Mouse (Mus musculus) left cerebral cortex, adult 11 months (tissue): Measurements from ENCODE around the gene Adora1.
"Not testable (repeated sequence)": the region's sequence is repeated elsewhere in the genome, so short reads cannot be mapped to it uniquely, and the experiment has no call there.

Experiments used
- DNase-seq: peaks from one replicate; pipeline ENCODE4 v3.0.0; 2022; ENCODE audit warnings: low spot score

The Adora1 gene

GRCm38 (mm10) chr1:134235391-134235921 is at the start of gene Adora1:
Gene Adora1, minus strand, starts transcription at chr1:134235431.
- no peak for DNase-seq

DNA sequence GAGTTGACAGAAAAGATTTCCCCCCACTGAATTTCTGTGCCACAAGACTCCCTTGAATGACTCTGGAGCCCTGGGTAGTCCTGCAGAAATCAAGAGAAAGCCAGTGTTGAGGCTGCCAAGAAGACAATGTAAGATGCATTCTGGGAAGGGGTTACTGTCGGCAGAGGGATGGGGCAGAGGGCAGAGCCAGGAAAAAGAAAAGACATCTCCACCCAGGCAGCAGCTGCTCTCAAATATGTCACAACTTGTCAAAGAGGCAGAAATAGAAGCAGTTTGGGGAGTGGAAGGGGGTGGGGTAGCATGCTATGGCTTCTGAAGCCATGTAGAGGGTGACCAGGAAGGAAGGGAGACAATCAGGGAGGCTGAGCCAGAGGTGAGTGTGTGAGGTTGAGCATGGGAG is 47.9 kb upstream of the Adora1 start:
- DNase-seq = no peak

GRCm38 (mm10) chr1:134282342-134282741 is 47.1 kb upstream of the Adora1 start:
- DNase-seq = no peak

GRCm38 (mm10) chr1:134281563-134281962 is 46.3 kb upstream of the Adora1 start:
- DNase-seq = no peak

DNA sequence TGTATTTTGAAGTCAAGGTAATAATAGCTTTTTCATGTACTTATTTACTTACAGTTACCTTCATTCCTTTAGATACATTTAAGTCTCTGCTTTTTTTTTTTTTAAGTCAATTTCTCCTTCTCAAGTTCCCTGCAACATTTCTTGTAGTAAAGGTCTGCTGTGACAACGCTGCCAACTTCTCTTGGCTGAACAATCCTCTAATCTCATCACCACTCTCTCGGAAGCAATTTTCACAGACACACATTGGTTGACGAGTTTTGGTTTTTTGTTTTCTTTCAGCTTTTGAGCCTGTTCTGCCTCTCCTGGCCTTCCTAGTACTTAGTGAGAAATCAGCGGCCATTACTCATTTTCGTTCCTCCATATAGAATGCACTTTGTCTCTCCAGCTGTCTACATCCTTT is 44.9 kb upstream of the Adora1 start:
- no peak for DNase-seq

DNA sequence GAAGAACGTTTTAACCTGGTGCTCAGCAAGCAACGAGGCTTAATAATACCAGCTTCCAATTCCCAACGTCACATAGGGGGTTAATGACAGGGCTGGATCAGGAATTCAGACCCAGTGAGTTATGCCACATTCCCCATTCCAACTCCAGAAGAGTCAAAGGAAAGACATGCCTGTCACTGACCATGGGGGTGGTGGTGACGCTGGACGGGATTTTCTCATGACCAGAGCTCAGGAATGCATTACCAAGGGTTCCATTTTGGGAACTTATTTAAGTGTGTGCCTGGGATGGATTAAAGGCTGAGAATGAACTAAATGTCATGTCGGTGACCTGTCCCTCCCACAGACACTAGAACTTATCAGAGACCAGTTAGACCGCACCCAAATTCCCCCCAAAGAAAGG is 41.6 kb upstream of the Adora1 start:
- DNase-seq = no peak

GRCm38 (mm10) chr1:134275616-134276464 is 40.6 kb upstream of the Adora1 start:
- no peak for DNase-seq

DNA sequence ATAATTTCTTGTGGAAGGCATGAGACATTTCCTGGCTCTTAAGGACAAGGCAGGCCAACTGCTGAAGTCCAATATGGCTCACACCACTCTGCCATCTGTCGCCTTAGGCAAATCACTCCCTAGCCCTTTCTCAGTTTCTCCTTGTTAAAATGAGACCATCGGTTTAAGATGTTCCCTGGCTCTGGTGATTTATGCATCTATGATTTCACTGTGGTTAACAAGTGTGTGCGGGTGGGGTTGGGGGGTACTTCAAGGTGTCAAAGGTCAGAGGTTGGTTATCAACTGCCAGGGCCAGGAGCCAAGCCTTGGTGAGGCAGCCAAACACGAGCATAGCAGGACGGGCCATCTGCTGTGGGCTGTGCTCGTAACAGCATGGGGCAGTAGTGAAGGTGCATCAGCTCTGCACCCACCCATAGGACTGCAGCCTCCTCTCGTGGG is 39.3 kb upstream of the Adora1 start:
- DNase-seq = no peak

- no peak for DNase-seq
These were observed 38.5 kb upstream of the Adora1 start for GRCm38 (mm10) chr1:134273493-134274395.

- no peak for DNase-seq
These were observed 37.6 kb upstream of the Adora1 start for GRCm38 (mm10) chr1:134272754-134273250.

DNA sequence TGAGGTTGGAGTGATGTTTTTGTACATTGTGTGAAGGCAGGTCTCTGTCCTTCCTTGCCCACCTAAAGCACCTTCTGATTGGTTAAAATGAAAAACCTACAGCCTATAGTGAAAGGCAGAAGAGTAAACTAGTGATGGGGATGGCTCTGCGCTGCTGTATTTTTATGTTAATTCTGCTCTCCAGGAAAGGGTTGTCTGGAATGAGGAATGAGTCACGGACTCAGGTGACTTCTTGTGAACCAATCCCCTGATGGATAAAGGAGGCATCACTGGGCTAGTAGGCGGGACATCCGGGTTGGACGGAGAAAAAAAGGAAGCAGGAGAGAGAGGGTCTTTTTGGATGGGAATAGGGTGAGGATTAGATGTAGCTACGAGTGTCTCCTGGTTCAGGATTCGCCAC is 34.8 kb upstream of the Adora1 start:
- no peak for DNase-seq

DNA sequence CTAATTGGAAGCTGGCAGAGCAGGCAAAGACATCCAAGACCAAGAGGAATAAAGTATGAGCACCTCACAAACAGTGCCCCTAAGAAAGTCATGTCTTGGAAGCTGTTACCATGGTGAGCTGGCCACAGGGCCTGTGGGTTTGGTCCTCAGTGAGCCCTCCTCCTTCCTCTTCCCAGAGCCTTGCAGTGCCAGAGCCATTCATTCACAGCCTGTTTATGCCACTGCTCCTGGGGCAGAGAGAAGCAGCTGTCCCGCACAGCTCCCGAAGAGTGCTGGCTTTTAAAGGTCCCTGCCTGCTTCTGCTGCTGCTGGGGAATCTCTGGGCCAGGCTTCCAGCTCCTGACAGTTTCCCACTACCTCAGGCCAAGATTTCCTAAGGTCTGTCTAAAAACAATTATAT is 30.6 kb upstream of the Adora1 start:
- DNase-seq = no peak

GRCm38 (mm10) chr1:134264341-134264740 is 29.1 kb upstream of the Adora1 start:
- DNase-seq = no peak

- DNase-seq = not testable (repeated sequence)
These were observed 14.4 kb upstream of the Adora1 start for GRCm38 (mm10) chr1:134249681-134250080.

DNA sequence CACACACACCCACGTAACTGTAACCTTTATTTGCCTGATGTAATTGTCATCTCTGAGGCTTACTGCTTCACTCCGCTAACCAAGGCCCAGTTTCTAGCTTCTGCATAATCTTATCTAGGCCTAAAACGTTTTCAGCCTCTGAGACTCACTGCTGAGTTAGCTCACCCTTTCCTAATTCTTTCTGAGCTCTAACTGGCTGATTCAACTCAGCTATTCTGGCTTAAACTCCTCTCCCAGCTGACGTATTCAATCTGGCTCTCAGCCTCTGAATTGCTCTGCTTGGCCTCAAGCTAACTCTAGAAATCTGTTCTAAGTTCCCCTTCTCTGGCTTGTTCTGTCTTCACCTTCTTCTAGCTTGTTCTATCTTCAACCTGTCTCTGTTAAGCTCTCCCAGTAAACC is 11.4 kb upstream of the Adora1 start:
- DNase-seq = no peak

- DNase-seq = no peak
These were observed 9.9 kb upstream of the Adora1 start for GRCm38 (mm10) chr1:134245004-134245717.

GRCm38 (mm10) chr1:134243948-134244914 is 9.0 kb upstream of the Adora1 start:
- DNase-seq = peak; percentile 90

DNA sequence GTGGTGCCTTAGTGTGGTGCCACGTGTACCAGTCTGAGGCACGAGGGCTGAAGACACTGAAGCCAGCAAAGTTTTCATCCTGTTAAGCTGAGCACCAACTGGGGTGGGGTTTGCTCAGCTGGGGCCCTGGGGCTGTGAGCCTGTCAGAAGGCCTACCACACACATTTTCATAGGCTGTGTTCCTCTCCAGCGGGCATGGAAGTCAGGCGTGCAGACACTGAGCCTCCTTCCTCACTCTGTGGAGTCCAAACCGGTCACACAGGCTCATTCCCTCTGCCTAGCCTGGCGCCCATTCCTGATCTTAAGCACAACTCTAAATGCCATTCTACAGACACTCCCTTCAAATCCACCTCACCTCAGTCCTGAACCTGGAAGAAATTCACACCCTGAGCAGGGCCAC is 8.3 kb upstream of the Adora1 start:
- no peak for DNase-seq

DNA sequence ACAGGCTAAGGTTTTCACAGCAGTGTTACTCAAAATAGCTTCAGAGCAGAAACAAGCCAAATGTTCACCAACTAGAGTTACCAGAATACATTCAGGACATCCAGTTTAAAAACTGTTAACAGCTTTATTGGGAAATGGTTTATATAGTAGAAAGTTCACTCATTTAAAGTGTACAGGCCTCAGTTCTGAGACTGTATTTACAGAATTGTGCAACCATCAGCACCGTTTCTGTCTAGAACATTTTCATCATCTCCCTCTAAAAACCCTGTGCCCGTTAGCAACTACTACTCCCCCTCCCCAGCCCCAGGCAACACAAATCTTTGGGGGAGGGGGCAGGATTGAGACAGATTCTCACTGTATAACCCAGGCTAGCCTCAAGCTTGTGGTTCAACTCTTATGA is 7.1 kb upstream of the Adora1 start:
- no peak for DNase-seq

DNA sequence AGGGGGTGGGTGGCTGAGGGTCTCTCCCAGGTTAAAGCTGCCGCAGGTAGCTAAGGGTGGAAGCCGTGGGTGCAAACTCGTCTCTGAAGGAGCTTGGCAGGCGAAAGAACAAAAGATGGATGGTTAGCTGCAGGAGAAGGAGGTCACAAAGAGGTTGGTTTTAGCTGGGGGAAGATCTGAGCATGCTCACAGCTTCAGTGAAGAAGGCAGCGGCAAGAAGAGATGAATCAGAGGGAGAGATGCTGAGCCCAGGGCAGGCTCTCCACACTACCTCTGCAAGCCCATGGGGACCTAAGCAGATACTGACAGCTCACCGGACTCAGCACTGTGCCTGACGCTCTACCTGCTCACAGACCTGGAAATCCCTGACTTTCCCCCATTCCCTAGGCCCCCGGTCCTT is 6.1 kb upstream of the Adora1 start:
- no peak for DNase-seq

DNA sequence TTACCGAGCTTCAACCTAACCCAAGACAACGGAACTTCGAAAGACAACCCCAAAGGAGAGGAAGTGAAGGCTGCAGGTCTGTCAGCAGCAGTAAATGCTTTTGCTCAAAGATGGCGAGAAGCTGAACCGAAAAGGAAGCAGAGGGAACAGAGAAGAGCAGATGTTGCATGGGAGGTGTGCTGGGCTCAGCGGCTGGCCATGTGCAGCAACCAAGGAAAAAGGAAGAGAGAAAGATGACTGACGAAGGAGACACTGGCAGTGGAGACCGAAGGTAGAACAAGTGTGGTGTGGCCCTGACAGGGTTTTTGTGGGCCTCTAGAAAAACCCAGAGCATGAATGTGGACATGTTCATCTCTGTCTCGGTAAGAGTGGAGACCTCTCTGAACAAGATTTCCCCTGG is 5.5 kb upstream of the Adora1 start:
- no peak for DNase-seq
